Mouse (Mus musculus): ENCODE measurements around the gene Slc43a1. TPM values are rescaled to one million over a fixed set of nuclear protein-coding genes. Genes with fewer than 3 reads are reported as not detected.
"Not testable (repeated sequence)": the region's sequence is repeated elsewhere in the genome, so short reads cannot be mapped to it uniquely, and the experiment has no call there.

Gene Slc43a1
- 15.1 and 15.9 TPM in 2 replicates for polyA plus RNA-seq (2015; fragmentation: Nextera tagmentation; extraction: Ambion mirVana)

DNA sequence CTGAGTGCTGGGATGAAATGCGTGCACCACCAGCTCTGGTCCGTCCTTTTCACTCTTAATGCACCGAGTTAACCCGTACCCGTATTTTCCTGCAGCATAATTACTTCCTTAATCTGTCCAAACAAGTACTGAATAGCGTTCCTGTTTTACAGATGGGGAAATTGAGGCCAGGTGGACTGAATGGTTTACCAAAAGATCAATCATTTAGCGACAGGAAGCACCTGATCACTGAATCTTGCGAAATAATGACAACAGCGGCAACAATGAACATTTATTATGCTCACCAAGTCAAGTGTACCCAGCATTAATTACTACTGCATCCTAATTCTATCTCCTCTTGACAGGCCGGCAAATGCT is at the start of gene Slc43a1:
Gene Slc43a1 (plus strand): TSS at position 258 of the 357 bp plus-strand sequence.
- Histone ChIP-seq H3K4me3 (peak within 1 kb of the TSS; percentile 63), H3K9me3 (no peaks in the 10 kb centered on the region), H3K4me2 (peak within 1 kb of the TSS; percentile 97), H3K36me3 (no peaks in the 10 kb centered on the region), H3K27me3 (peaks cover 13% of the 10 kb centered on the region; the same call in 1 of the 2 replicates), H3K9ac (peak within 1 kb of the TSS; percentile 70), H3K27ac (peak within 1 kb of the TSS; percentile 93), H3K4me1 (peaks cover 30% of the 10 kb centered on the region)
- WGBS = 27% methylated on average over 10 of the region's 10 CpGs
- ATAC-seq (ENCODE audit: borderline replicate concordance, extremely low read depth, low FRiP score, low TSS enrichment) = no peak

DNA sequence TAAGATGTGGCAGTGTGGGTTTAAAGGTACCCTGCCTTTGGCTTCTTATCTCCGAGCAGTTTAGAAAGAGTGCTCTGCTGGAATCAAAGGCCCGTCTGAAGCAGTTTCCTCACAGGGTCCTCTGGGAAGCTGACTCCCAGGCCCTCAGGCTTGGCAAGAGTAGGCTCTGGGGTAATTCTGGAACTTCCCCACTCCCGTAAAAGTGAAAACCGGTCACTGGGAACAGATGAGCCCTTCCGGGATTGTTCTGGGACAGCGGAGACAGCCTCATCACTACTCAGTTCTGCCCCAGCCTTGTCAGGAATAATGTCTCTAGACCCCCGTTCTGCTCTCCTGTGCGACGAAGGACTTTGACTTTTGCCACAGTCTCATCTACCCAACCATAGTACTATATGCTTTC is 48.2 kb upstream of the Slc43a1 start:
- WGBS = 53% methylated on average over 9 of the region's 9 CpGs
- H3K9ac ChIP-seq = no peak overlapping the region
- H3K9me3 ChIP-seq = no peaks in the 10 kb centered on the region
- H3K27ac ChIP-seq = no peak overlapping the region
- no peak overlapping the region for H3K4me2 ChIP-seq
- no peak for ATAC-seq (ENCODE audit: borderline replicate concordance, extremely low read depth, low FRiP score, low TSS enrichment)
- no peaks in the 10 kb centered on the region for H3K36me3 ChIP-seq
- no peak overlapping the region for H3K4me3 ChIP-seq
- no peaks in the 10 kb centered on the region for H3K4me1 ChIP-seq
- H3K27me3 ChIP-seq = no peaks in the 10 kb centered on the region

DNA sequence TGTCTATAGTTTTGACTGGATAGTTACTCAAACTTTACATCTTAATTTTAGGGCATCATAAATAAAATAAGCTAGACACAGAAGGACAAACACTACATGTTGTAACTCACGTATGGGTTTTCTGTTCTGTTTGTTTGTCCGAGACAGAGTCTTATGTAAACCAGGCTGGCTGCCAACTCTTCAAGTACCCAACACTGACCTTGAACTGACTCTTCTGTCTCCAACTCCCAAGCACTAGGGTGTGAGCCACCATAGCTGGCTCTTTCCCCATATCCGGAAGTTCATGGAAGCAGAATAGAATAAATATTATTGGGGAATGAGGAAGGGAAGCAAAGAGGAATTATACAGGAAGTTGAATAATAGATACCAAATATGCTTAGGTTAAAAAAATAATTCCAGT is 46.1 kb upstream of the Slc43a1 start:
- H3K4me2 ChIP-seq = no peak overlapping the region
- ATAC-seq (ENCODE audit: borderline replicate concordance, extremely low read depth, low FRiP score, low TSS enrichment) = peak; percentile 80; the same call in 1 of the 2 replicates
- no peak overlapping the region for H3K9ac ChIP-seq
- H3K27ac ChIP-seq = no peak overlapping the region
- H3K4me3 ChIP-seq = no peak overlapping the region
- no peaks in the 10 kb centered on the region for H3K27me3 ChIP-seq
- WGBS = 34% methylated on average over 3 of the region's 3 CpGs
- no peaks in the 10 kb centered on the region for H3K9me3 ChIP-seq
- H3K36me3 ChIP-seq = no peaks in the 10 kb centered on the region
- no peaks in the 10 kb centered on the region for H3K4me1 ChIP-seq

DNA sequence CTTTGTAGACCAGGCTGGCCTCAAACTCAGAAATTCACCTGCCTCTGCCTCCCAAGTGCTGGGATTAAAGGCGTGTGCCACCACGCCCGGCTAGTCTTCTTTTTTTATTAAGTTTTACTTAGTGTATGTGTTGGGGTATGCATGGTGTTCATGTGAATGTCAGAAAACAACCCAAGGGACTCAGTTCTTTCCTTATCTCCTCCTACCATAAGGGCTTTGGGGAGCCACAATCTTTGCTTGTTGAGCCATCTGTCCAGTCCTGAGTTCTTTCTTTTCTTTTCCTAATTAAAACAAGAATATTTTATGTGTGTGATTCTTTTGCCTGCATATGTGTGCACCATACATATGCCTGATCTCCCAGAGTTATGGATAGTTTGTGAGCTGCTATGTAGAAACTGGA is 45.5 kb upstream of the Slc43a1 start:
- no peak for ATAC-seq (ENCODE audit: borderline replicate concordance, extremely low read depth, low FRiP score, low TSS enrichment)
- no peak overlapping the region for H3K4me3 ChIP-seq
- H3K9ac ChIP-seq = no peak overlapping the region
- no peak overlapping the region for H3K4me2 ChIP-seq
- no peaks in the 10 kb centered on the region; the same call in 1 of the 2 replicates for H3K4me1 ChIP-seq
- no peak overlapping the region for H3K27ac ChIP-seq
- H3K9me3 ChIP-seq = no peaks in the 10 kb centered on the region
- no peaks in the 10 kb centered on the region for H3K36me3 ChIP-seq
- H3K27me3 ChIP-seq = no peaks in the 10 kb centered on the region
- WGBS = 76% methylated on average over 3 of the region's 3 CpGs

GRCm38 (mm10) chr2:84793871-84794270 is 44.8 kb upstream of the Slc43a1 start:
- Histone ChIP-seq H3K27me3 (no peaks in the 10 kb centered on the region), H3K36me3 (no peaks in the 10 kb centered on the region), H3K4me1 (no peaks in the 10 kb centered on the region; the same call in 1 of the 2 replicates), H3K9ac (no peak overlapping the region), H3K27ac (no peak overlapping the region), H3K4me2 (no peak overlapping the region), H3K9me3 (no peaks in the 10 kb centered on the region), H3K4me3 (no peak overlapping the region)
- no peak for ATAC-seq (ENCODE audit: borderline replicate concordance, extremely low read depth, low FRiP score, low TSS enrichment)
- 78% methylated on average over 3 of the region's 3 CpGs for WGBS

- Histone ChIP-seq H3K27me3 (no peaks in the 10 kb centered on the region), H3K4me3 (peak overlapping the region; percentile 66), H3K27ac (peak overlapping the region; percentile 76), H3K4me1 (no peaks in the 10 kb centered on the region; the same call in 1 of the 2 replicates), H3K9ac (peak overlapping the region; percentile 54), H3K36me3 (no peaks in the 10 kb centered on the region), H3K9me3 (no peaks in the 10 kb centered on the region), H3K4me2 (peak overlapping the region; percentile 93)
- ATAC-seq (ENCODE audit: borderline replicate concordance, extremely low read depth, low FRiP score, low TSS enrichment) = peak; percentile 53
- WGBS = 10% methylated on average over 13 of the region's 13 CpGs
Measured at GRCm38 (mm10) chr2:84797833-84798492, 40.7 kb upstream of the Slc43a1 start.

GRCm38 (mm10) chr2:84798493-84798921 is 40.1 kb upstream of the Slc43a1 start, which contains the start of gene Ube2l6:
Gene Ube2l6 (plus strand): TSS chr2:84798828.
- Histone ChIP-seq H3K4me3 (peak within 1 kb of the TSS; percentile 66), H3K27ac (peak within 1 kb of the TSS; percentile 76), H3K9ac (peak within 1 kb of the TSS; percentile 54), H3K4me2 (peak within 1 kb of the TSS; percentile 93), H3K9me3 (no peaks in the 10 kb centered on the region), H3K4me1 (no peaks in the 10 kb centered on the region; the same call in 1 of the 2 replicates), H3K36me3 (no peaks in the 10 kb centered on the region), H3K27me3 (no peaks in the 10 kb centered on the region)
- WGBS = 1% methylated on average over 21 of the region's 21 CpGs
- peak; percentile 87 for ATAC-seq (ENCODE audit: borderline replicate concordance, extremely low read depth, low FRiP score, low TSS enrichment)

DNA sequence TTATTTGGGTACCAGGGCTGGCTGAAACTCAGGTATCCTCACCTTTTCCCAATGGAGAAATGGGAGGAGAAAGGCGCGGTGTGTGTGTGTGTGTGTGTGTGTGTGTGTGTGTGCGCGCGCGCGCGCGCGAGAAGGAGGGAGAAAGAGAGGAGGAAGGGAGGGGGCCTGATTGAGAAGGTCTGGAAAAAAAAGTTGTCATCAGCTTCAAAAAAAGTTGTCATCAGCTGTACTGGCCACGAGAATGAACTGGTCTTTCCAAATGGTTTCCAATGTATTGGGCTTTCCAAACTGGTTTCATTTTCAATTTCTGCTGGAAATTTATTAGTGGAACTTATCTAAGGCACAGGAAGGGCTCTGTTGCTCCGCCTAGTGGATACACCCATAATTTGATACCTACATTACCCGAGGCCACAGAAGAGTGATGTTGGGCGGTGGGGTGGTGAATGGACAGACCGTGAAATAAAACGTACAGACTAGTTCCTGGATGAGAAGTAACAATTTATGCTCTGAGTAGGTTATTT is 39.5 kb upstream of the Slc43a1 start:
- H3K9ac ChIP-seq = peak overlapping the region; percentile 54
- H3K27me3 ChIP-seq = no peaks in the 10 kb centered on the region
- H3K4me3 ChIP-seq = peak overlapping the region; percentile 66
- H3K4me1 ChIP-seq = no peaks in the 10 kb centered on the region; the same call in 1 of the 2 replicates
- no peaks in the 10 kb centered on the region for H3K9me3 ChIP-seq
- ATAC-seq (ENCODE audit: borderline replicate concordance, extremely low read depth, low FRiP score, low TSS enrichment) = peak; percentile 66
- H3K4me2 ChIP-seq = peak overlapping the region; percentile 93
- no peaks in the 10 kb centered on the region for H3K36me3 ChIP-seq
- WGBS = under 1% methylated on average over 16 of the region's 16 CpGs
- H3K27ac ChIP-seq = peak overlapping the region; percentile 76

DNA sequence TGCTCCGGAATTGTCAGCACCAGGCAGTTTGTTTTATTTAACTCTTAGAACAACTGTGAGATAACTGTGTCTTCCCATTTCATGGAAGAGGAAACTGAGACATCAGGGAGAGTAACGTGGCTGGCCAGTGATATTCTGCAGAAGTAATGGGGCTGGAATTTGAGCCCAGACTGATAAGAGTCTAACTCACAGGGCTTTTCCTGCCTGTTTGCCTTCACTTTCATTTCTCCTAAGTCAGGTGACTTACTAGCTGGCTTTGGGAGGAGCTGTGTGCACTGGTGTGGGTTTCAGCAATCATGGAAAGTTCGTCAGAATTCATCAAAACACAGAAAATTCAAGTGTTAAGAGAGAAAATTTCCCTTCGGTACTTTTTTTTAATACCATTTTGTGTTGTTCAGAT is 38.3 kb upstream of the Slc43a1 start:
- Histone ChIP-seq H3K36me3 (no peaks in the 10 kb centered on the region), H3K9me3 (no peaks in the 10 kb centered on the region), H3K4me2 (no peak overlapping the region), H3K4me1 (no peaks in the 10 kb centered on the region; the same call in 1 of the 2 replicates), H3K27ac (no peak overlapping the region), H3K27me3 (no peaks in the 10 kb centered on the region), H3K9ac (no peak overlapping the region), H3K4me3 (no peak overlapping the region)
- ATAC-seq (ENCODE audit: borderline replicate concordance, extremely low read depth, low FRiP score, low TSS enrichment) = no peak
- WGBS = 69% methylated on average over 4 of the region's 4 CpGs

GRCm38 (mm10) chr2:84801223-84801622 is 37.4 kb upstream of the Slc43a1 start:
- H3K9me3 ChIP-seq = not testable (repeated sequence)
- WGBS = 74% methylated on average over 5 of the region's 5 CpGs

DNA sequence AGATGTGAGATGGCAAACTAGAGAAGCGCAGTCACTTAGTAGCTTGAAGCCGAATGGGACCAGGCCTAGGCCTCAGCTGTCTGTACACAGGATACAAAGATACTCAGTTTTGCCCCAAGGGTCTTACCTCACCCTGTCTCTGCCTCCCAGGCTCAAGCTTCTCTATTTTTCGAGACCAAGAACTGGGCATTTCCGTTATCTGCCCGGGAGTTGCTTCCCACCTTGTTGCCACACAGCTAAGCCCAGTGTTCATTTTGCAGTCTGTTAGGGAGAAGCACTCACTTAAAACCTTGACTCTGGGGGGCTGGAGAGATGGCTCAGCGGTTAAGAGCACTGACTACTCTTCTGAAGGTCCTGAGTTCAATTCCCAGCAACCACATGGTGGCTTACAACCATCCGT is 34.7 kb upstream of the Slc43a1 start:
- Histone ChIP-seq H3K27me3 (no peaks in the 10 kb centered on the region), H3K9ac (no peak overlapping the region), H3K9me3 (no peaks in the 10 kb centered on the region), H3K4me1 (no peaks in the 10 kb centered on the region), H3K4me3 (no peak overlapping the region), H3K36me3 (no peaks in the 10 kb centered on the region), H3K4me2 (no peak overlapping the region), H3K27ac (no peak overlapping the region)
- ATAC-seq (ENCODE audit: borderline replicate concordance, extremely low read depth, low FRiP score, low TSS enrichment) = no peak
- WGBS = 83% methylated on average over 7 of the region's 7 CpGs

More at GRCm38 (mm10) chr2:84801223-84801622, 37.4 kb upstream of the Slc43a1 start:
- ATAC-seq (ENCODE audit: borderline replicate concordance, extremely low read depth, low FRiP score, low TSS enrichment); H3K27ac ChIP-seq; H3K9ac ChIP-seq; H3K36me3 ChIP-seq; H3K4me1 ChIP-seq; H3K4me3 ChIP-seq; H3K27me3 ChIP-seq; H3K4me2 ChIP-seq: not testable (repeated sequence)

GRCm38 (mm10) chr2:84806546-84806945 is 32.1 kb upstream of the Slc43a1 start:
- Histone ChIP-seq H3K4me3 (no peak overlapping the region), H3K9me3 (no peaks in the 10 kb centered on the region), H3K36me3 (no peaks in the 10 kb centered on the region), H3K27me3 (no peaks in the 10 kb centered on the region), H3K4me2 (no peak overlapping the region), H3K9ac (no peak overlapping the region), H3K27ac (no peak overlapping the region), H3K4me1 (peaks cover 11% of the 10 kb centered on the region)
- WGBS = 37% methylated on average over 5 of the region's 5 CpGs
- no peak for ATAC-seq (ENCODE audit: borderline replicate concordance, extremely low read depth, low FRiP score, low TSS enrichment)
